Mouse (Mus musculus): ENCODE results near the gene Csde1.
A peak's percentile ranks its signal among the peaks of the same experiment; 100 is the strongest.

The Csde1 gene

DNA sequence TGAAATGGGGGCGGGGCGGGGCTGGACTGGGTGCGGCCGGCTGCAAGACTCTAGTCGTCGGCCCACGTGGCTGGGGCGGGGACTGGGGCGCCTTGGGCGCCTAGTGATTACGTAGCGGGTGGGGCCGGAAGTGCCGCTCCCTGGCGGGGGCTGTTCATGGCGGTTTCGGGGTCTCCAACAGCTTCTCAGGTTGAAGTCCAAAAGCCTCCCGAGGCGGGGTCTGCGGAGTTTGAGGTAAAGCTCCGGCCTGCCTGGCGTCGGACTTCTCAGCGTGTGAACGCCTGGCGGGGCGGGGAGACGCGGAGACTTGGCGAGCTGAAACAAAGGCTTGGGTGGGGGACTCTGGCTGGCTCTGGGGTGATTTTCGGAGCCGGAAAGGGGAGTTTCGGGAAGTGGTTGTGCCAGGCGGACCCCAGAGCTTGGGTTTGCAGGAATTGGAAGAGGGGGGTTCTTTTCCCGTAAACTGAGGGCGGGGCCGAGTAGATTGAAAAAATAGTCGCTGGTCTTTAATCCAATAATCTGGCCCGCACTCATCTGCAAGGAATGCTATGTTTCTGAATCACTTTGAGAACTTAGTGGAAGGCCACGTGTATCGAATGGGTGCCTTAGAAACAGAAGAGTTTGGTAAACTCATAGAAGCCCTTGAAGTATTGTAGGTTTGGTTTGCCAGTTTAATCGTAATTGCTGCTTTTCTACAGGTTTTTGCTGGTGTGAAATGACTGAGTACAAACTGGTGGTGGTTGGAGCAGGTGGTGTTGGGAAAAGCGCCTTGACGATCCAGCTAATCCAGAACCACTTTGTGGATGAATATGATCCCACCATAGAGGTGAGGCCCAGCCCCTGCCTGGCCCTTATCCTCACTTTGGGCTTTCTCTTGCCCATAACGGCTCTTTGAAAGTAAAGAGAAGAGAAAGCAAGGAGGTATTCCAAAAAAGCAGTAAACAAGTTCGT lies 38.3 kb downstream of the Csde1 start, which contains the start of gene Nras:
TSS of gene Nras (plus strand) at position 79 of the 951 bp plus-strand sequence.
- peak; percentile 94 for DNase-seq (ENCODE audit: low read depth, low spot score)

DNA sequence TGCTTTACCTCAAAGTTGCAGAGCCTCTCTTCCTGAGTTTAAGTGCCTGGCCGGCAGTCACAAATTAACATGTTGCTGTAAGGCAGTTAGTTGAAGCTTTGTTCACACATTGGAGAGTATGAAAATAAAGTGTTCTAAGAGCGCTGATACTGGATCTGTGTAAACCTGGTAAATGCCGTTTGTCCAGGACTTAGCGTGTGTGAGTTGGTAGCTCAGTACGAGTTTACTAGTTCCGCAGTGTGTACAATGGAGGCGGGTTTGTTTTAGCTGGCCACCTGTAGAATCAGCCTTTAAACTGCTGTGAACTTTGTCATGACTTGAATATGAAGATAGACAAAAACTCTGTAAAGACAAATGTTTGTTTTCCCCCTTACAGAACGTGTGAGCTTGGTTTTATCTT lies 46.7 kb downstream of the Csde1 start:
- DNase-seq (ENCODE audit: low read depth, low spot score): no peak

DNA sequence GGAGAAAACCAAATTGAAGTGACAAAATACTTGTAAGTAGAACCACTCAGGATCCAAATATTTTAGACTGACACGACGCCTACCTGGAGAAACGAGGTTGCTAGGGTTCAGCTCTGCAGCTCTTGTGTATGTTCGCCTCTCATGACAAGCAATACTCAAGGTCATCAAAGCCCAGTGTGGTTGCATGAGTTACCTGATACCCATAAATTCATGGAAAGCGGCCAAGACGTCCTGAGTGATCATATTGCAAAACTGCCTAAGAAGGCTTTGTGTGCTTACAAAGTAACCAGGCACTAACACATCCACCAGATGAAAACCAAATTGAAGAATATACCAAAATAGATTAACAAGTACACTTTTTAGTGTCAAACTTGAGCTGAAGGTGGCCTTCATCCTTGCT lies 48.7 kb downstream of the Csde1 start:
- no peak for DNase-seq (ENCODE audit: low read depth, low spot score)

DNA sequence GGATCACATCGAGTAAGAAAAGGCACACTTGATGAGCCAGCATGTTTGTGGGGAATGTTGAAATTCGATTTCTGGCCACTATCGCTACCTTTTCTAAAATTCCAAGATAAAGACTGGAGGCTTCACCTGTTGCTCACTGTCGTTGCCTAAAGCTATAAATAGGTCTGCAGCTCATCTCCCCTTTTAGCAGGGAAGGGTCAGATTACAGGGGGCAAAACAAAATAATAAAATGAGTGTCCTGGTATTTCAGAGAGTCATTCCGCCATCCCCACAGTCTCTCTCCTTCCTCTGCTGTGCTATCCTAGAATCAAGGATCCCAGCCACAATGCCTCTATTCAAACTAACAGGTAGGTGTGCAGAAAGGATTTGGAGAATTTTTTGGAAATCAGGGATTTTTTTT lies 53.5 kb downstream of the Csde1 start, which contains the start of gene Ampd1:
TSS of gene Ampd1 (plus strand) at position 244 of the 400 bp plus-strand sequence.
- DNase-seq (ENCODE audit: low read depth, low spot score): no peak

DNA sequence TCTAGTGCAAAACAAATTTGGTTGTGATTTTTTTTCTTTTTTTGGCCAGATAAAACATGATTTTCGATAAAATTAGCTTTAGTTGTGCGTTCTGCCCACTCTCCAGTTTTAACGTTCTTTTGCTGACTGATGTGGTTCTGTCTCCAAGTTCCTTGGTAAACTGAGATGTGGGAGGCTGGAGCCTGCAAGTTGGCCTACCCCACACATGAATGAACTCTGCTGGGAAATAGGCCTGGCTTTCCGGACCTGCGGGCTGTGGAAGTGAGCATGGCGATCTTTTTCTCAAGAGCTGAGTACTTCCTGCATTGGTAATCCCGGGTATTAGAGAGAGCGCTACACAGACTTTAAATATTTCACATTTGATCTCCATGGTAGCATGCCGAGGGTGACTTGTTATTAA lies 55.6 kb downstream of the Csde1 start:
- no peak for DNase-seq (ENCODE audit: low read depth, low spot score)

DNA sequence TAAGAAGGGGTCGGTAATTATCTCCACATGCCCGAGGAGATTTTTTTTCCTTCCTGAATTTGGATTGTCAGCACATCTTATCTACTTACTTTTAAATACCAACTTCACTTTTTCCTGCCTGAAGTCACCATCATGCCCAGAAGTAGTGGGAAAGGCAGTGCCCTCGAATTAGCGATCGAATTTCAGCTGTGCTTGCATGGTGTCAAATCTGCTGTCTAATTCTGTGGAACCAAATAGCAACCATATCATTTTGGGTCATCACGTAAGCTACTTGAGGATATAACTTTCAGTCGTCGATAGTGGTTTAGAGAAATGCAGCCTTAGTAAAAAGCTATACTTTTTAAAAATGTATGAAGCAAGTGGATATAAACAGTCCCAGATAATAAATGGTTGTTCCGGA lies 56.2 kb downstream of the Csde1 start:
- no peak for DNase-seq (ENCODE audit: low read depth, low spot score)

- DNase-seq (ENCODE audit: low read depth, low spot score): no peak
These were observed 59.1 kb downstream of the Csde1 start for GRCm38 (mm10) chr3:103079301-103079700.

DNA sequence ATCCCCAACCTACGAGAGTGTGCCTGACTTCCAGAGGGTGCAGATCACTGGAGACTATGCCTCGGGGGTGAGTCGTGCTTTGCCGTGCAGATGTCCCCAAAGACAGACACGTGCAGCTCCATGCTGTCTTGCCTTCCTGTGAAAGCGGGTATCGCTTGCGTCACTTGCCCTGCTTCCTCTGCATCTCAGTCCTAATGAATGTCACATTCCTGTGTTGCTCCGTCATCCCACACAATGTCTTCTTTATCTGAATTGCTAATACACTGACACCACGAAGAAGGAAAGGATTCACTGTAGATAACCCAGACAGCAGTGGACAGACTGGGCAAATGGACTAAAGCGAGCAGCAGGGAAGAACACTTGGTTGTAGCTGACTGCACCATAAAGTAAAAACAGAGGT lies 60.8 kb downstream of the Csde1 start:
- peak; percentile 23 for DNase-seq (ENCODE audit: low read depth, low spot score)

DNA sequence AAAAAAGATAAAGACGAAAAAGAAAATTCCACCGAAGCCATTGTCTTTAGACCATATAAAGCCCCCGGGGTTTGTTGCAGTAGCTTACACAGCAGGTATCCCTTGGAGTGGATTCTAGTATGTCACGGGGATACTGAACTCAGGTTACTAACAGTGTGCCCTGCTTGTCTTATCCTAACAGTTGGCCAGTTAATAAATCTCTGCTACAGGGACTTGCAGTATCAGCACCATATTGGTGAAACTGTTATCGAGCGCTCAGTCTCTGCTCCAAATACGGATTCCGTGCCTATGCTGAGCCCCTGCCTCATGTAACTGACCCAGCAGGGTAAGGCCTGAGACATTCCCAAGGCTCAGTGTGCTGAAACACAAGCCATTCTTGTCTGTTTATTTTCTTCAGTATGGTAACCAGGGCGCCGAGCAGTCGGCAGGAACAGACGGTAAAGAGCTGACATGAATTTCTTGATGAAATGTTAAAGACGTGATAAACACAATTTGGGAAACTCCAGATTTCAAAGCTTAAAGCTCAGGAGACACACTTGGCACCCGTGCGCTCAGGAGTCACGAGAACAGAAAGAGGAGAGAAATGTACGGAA lies 61.7 kb downstream of the Csde1 start:
- no peak for DNase-seq (ENCODE audit: low read depth, low spot score)

DNA sequence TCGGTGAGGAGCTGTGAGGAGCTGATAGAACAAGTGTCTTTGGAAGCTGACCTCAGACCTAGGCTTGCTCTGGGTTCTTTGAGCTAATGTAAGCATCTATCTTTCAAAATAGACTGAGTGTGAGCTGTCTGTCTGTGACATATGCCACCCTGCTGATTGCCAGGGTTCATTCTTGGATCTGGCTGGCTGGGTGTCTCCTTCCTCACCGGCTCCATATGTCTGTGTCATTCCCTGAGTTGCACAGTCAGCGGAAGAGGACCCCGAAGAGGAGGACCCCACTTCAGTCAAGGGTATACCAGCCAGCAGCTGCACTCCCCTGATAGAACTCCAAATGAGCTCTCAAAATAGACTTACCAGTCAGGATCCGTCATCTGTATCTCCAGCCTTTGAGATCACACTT lies 62.5 kb downstream of the Csde1 start:
- no peak for DNase-seq (ENCODE audit: low read depth, low spot score)

DNA sequence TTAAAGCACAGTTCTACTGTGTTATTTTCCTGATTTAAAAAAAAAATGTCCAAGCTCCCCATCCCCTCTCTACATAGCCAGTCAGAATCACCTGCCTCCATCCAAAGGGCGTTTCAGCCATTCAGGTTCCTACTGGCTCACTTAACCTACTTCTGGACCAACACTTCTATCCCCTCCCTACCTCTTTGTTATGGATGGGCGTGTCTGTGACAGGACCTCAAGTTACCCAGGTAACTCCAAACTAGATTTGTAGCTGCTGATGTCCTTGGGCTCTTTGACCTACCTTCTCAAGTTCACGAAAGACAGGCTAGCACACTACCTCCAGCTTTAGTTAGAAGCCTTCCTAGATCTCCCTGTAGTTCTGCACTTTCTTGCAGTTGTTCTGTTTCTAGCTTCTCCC lies 65.8 kb downstream of the Csde1 start:
- no peak for DNase-seq (ENCODE audit: low read depth, low spot score)

- DNase-seq (ENCODE audit: low read depth, low spot score): no peak
These were observed 71.5 kb downstream of the Csde1 start for GRCm38 (mm10) chr3:103091753-103092152.

DNA sequence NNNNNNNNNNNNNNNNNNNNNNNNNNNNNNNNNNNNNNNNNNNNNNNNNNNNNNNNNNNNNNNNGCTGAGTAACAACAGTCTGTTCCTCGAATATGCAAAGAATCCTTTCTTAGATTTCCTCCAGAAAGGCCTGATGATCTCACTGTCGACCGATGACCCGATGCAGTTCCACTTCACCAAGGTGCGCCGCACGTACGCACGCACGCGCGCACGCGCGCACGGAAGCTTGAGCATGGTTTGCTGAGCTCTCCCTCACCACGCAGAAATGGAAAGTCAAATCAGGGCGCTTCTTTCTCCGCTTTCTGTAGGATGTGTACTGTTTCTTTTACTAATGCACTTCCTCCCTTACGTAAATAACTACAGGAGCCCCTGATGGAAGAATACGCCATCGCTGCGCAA lies 78.4 kb downstream of the Csde1 start:
- no peak for DNase-seq (ENCODE audit: low read depth, low spot score)

DNA sequence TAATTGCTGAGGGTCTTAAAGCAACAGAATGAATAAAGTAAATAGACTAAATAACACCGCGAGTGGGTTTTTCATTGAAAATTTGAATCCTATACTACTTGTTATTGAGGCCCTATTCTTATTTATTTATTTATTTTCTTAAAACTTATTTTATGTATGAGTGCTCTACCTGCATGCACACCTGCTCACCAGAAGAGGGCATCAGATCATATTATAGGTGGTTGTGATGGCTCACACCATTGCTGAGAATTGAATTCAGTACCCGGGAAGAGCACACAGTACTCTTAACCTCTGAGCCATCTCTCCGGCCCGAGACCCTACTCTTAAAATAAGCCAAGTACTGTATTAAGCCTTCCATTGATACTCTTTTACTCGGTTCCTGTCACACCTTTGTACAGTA lies 79.4 kb downstream of the Csde1 start:
- DNase-seq (ENCODE audit: low read depth, low spot score): no peak

DNA sequence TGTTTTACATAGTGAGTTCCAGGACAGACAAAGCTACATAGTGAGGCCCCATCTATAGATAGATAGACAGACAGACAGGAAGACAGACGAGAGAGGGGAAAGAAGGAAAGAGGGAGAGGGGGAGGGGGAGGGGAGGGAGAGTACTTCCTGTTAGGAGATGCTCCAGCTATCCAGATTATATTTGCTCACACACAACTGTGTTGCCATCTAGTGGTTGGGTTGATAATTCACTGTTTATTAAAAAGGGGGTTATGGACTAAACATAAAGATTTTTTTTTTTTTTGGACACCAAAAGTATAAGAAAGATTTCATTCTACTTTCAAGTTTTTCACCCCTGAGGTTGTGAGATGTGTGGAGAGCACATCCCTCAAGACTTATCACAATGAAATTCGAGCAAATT lies 80.5 kb downstream of the Csde1 start:
- DNase-seq (ENCODE audit: low read depth, low spot score): no peak

- no peak for DNase-seq (ENCODE audit: low read depth, low spot score)
These were observed 81.0 kb downstream of the Csde1 start for GRCm38 (mm10) chr3:103101194-103101593.

GRCm38 (mm10) chr3:103101909-103102308 lies 81.7 kb downstream of the Csde1 start:
- DNase-seq (ENCODE audit: low read depth, low spot score): no peak

DNA sequence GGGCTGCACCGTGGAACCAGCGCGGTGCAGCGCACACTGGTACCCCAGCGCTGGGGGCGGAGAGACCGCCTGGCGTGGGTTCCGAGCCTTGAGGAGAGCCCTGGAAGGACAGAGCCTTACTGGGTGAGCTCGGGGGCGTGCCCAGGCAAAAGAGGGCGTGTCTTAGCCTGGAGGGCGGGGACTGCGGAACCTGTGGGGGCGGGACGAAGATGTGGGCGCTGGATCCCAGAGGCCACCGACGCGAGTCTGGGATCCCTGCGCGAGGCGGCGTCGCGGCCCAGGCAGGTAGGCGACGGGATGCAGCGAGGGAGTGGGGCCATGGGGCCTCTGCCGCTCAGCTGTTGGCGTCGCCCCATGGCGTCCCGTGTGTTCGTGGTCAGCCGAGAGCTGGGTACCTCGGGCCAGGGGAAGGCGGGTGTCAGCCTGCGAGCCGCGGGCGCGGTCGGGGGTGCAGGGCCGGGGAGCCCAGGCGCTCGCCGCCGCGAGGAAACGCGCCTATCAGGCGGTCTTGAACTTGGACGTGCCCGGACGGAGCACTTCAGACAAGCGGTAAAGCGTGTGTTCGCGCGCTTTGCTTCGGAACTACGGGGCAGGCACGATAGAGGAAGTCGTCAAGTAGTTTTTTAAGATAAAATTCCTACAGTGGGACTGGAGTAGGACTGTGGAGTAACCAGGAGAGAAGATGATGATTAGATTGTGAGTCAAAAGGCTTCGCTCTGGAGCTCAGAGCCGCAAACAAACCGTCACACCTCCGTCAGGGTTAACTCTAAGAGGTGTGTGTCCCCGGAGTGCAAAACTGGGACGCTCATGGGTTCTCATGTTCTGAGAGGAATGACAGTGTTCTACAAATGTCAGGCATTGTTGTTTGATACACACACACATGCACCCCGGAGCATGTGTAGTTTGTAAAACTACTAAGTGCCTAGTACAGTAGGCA lies 82.5 kb downstream of the Csde1 start, which contains the start of gene Dennd2c:
TSS of gene Dennd2c (plus strand) at position 151 of the 937 bp plus-strand sequence.
- peak; percentile 92 for DNase-seq (ENCODE audit: low read depth, low spot score)

Data from mesoderm, embryonic 11.5 days (tissue).